Mouse (Mus musculus): Measurements from ENCODE around the gene Mvb12b. TPM values are rescaled to one million over a fixed set of nuclear protein-coding genes. Genes with fewer than 3 reads are reported as not detected.

Mvb12b gene
- polyA plus RNA-seq, 1 experiment from 2014 or later, result 14.0 TPM

GRCm38 (mm10) chr2:33682219-33682618, 205.5 kb downstream of the Mvb12b start:
- ATAC-seq (replicated peaks; ENCODE audit: low FRiP score, low TSS enrichment, low read depth) (no peak), DNase-seq (ENCODE audit: low spot score) (peak; percentile 88)
- Histone ChIP-seq H3K27me3 (replicated peaks; ENCODE audit: control insufficient read depth, insufficient read depth, low read length) (0 out of 2 replicates have a peak, but pooled peaks cover 4% of the 10 kb centered on the region), H3K4me1 (replicated peaks; ENCODE audit: control insufficient read depth, insufficient read depth, low read length) (no peaks in the 10 kb centered on the region), H3K4me3 (ENCODE audit: low read depth, low read length) (no peak overlapping the region), H3K9ac (ENCODE audit: low read length) (no peak overlapping the region), H3K9me3 (ENCODE audit: control insufficient read depth, low read length) (no peaks in the 10 kb centered on the region), H3K27ac (ENCODE audit: low read depth) (no peak overlapping the region), H3K36me3 (ENCODE audit: control insufficient read depth, insufficient read depth, low read length) (no peaks in the 10 kb centered on the region), H3K4me2 (ENCODE audit: low read length) (no peak overlapping the region)
- WGBS, result 9% methylated on average over 4 of the region's 4 CpGs

Other genes starting within 250 kb of the Mvb12b start
- 0.07 TPM in 1 of 2 replicates, not detected in the other for gene Lmx1b, start 247.4 kb downstream of the Mvb12b start, polyA plus RNA-seq (2014; fragmentation: Nextera tagmentation; extraction: Ambion mirVana)